Mouse (Mus musculus) midbrain, embryonic 16.5 days (tissue): ENCODE results near the gene Dnajc5. TPM values are rescaled to one million over a fixed set of nuclear protein-coding genes. Genes with fewer than 3 reads are reported as not detected.
A peak's percentile ranks its signal among the peaks of the same experiment; 100 is the strongest.

Source experiments
- ATAC-seq: fragments of 200-750 bp; cut with Nextera tagmentation; 2 replicates; pipeline ENCODE4 v1.8.0; 2017; ENCODE audit warnings: moderate TSS enrichment
- H3K27ac ChIP-seq: fragments of 300-500 bp; sonication (generic); 2 replicates; pipeline ENCODE4 v1.5.1; 2014; ENCODE audit warnings: mild to moderate bottlenecking, low read length, mixed read lengths
- H3K27me3 ChIP-seq: fragments of 300-500 bp; sonication (generic); 2 replicates; pipeline ENCODE4 v1.6.1; 2014; ENCODE audit warnings: low read depth, low read length, mixed read lengths; ENCODE audit not compliant: control insufficient read depth, insufficient read depth
- H3K36me3 ChIP-seq: fragments of 300-500 bp; sonication (generic); 2 replicates; pipeline ENCODE4 v1.6.1; 2014; ENCODE audit warnings: mild to moderate bottlenecking, low read length, moderate library complexity, mixed read lengths; ENCODE audit not compliant: control insufficient read depth, insufficient read depth
- H3K4me1 ChIP-seq: fragments of 300-500 bp; sonication (generic); 2 replicates; pipeline ENCODE4 v1.6.1; 2014; ENCODE audit warnings: mild to moderate bottlenecking, low read length, mixed read lengths; ENCODE audit not compliant: control insufficient read depth, insufficient read depth
- H3K4me2 ChIP-seq: fragments of 300-500 bp; sonication (generic); 2 replicates; pipeline ENCODE4 v1.6.1; 2014; ENCODE audit warnings: mild to moderate bottlenecking, low read length, mixed read lengths
- H3K4me3 ChIP-seq: fragments of 300-500 bp; sonication (generic); 2 replicates; pipeline ENCODE4 v1.5.1; 2014; ENCODE audit warnings: low read depth, mild to moderate bottlenecking, low read length, moderate library complexity, mixed read lengths
- H3K9ac ChIP-seq: fragments of 300-500 bp; sonication (generic); 2 replicates; pipeline ENCODE4 v1.6.1; 2014; ENCODE audit warnings: low read depth, low read length, mixed read lengths
- H3K9me3 ChIP-seq: fragments of 300-500 bp; sonication (generic); replicated peaks from 2 replicates; pipeline ENCODE4 v1.6.1; 2014; ENCODE audit warnings: mild to moderate bottlenecking, low read length, mixed read lengths; ENCODE audit not compliant: control insufficient read depth, poor library complexity, severe bottlenecking
- WGBS: fragments of 180-500 bp; shearing (Covaris S2); extraction: QIAGEN DNeasy Blood & Tissue Kit; methylation state at CpG from one replicate; pipeline ENCODE4 v1.1.7; 2014; 5-methylcytosine and 5-hydroxymethylcytosine counted together
- polyA plus RNA-seq: library from polyadenylated mRNA; unstranded; fragments of >200 nt; fragmentation: Nextera tagmentation; extraction: Ambion mirVana; gene quantifications from 2 replicates; pipeline ENCODE4 v1.2.1, GENCODE M21; 2015

Gene Dnajc5
- polyA plus RNA-seq, 1 experiment from 2014 or later = 302 TPM

GRCm38 (mm10) chr2:181536410-181536809 is 16.1 kb downstream of the Dnajc5 start:
- no peak overlapping the region for H3K4me3 ChIP-seq
- no peaks in the 10 kb centered on the region for H3K9me3 ChIP-seq
- WGBS = 91% methylated on average over 2 of the region's 2 CpGs
- no peak overlapping the region for H3K4me2 ChIP-seq
- no peak overlapping the region for H3K9ac ChIP-seq
- no peak for ATAC-seq
- no peak overlapping the region for H3K27ac ChIP-seq
- H3K4me1 ChIP-seq = 0 out of 2 replicates have a peak, but pooled peaks cover 2% of the 10 kb centered on the region
- no peaks in the 10 kb centered on the region for H3K36me3 ChIP-seq
- H3K27me3 ChIP-seq = no peaks in the 10 kb centered on the region

GRCm38 (mm10) chr2:181537444-181538047 is 17.3 kb downstream of the Dnajc5 start:
- Histone ChIP-seq H3K36me3 (no peaks in the 10 kb centered on the region), H3K9ac (no peak overlapping the region), H3K4me1 (0 out of 2 replicates have a peak, but pooled peaks cover 2% of the 10 kb centered on the region), H3K27me3 (no peaks in the 10 kb centered on the region), H3K27ac (peak overlapping the region; percentile 41; the same call in 1 of the 2 replicates), H3K4me3 (no peak overlapping the region), H3K4me2 (no peak overlapping the region), H3K9me3 (no peaks in the 10 kb centered on the region)
- 83% methylated on average over 2 of the region's 2 CpGs for WGBS
- ATAC-seq = 0 out of 2 replicates have a peak, but pooled peaks have one; percentile 39

DNA sequence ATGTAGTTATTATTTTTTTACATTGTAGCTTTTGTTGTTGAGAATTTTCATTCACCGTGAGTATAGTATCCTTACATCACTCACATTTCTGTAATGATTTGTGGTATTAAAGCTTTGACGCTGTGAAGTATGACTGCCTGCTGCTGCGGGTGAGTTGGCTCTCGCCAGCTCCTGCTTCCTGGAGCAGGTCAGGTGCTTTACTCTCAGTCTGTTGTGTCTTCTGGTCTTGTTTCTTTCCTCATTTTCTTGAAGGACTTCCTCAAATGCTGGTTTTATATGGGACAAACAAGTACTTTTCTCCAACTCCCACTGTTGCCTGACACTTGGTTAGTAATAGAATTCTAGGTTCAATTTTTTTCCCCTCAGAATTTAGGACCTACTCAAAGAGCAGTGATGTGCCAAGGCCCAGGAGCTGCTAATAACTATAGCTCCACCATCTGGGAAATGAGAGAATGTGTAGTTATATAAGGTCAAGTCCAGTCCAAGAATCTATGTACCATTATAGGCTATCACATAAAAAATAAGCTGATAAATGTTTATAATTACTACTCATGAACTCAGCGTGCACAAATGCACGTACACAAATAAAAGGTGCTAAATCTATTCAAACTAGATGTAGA is 21.6 kb downstream of the Dnajc5 start:
- Histone ChIP-seq H3K4me3 (no peak overlapping the region), H3K9ac (no peak overlapping the region), H3K9me3 (no peaks in the 10 kb centered on the region), H3K36me3 (0 out of 2 replicates have a peak, but pooled peaks cover 5% of the 10 kb centered on the region), H3K4me1 (0 out of 2 replicates have a peak, but pooled peaks cover 2% of the 10 kb centered on the region), H3K4me2 (no peak overlapping the region), H3K27me3 (no peaks in the 10 kb centered on the region), H3K27ac (no peak overlapping the region)
- 90% methylated on average over 6 of the region's 6 CpGs for WGBS
- ATAC-seq = no peak

DNA sequence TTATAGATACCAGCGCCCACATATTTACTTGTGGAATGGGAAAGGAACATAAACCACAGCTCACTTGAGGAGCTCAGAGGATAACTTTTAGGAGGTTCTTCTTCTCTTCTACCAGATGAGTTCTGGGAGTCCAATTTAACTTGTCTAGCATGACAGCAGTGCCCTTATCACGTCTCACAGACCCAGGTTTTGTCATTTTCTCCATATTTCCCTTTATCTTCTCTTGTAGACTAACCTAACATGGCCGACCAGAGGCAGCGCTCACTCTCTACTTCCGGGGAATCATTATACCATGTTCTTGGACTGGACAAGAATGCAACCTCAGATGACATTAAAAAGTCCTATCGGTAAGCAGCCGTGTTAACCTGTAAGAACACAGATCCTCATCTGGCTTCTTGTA is 25.9 kb downstream of the Dnajc5 start:
- Histone ChIP-seq H3K9me3 (no peaks in the 10 kb centered on the region), H3K4me3 (no peak overlapping the region), H3K27me3 (no peaks in the 10 kb centered on the region), H3K36me3 (peaks cover 36% of the 10 kb centered on the region), H3K4me1 (no peaks in the 10 kb centered on the region), H3K27ac (no peak overlapping the region), H3K9ac (no peak overlapping the region), H3K4me2 (no peak overlapping the region)
- no peak for ATAC-seq
- WGBS = 98% methylated on average over 7 of the region's 7 CpGs

- ATAC-seq = no peak
- Histone ChIP-seq H3K9me3 (no peaks in the 10 kb centered on the region), H3K4me3 (no peak overlapping the region), H3K27me3 (no peaks in the 10 kb centered on the region), H3K27ac (no peak overlapping the region), H3K4me1 (no peaks in the 10 kb centered on the region), H3K36me3 (peaks cover 43% of the 10 kb centered on the region), H3K4me2 (no peak overlapping the region), H3K9ac (no peak overlapping the region)
- WGBS = 74% methylated on average over 1 of the region's 1 CpGs
Observed at GRCm38 (mm10) chr2:181548227-181548626, 27.9 kb downstream of the Dnajc5 start.

DNA sequence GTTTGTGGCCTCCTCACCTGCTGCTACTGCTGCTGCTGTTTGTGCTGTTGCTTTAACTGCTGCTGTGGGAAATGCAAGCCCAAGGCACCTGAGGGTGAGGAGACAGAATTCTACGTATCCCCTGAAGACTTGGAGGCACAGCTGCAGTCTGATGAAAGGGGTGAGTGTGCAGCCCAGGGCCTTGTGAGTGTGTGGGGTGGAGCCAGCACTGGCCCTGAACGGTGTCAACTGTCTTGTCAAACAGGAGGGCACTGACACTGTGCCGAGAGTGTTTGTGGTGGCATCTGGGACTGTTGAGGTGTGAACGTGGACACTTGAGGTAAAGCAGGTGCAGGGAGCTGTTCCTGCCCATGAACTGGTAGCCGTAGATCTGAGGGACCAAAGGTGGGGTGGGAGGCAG is 28.4 kb downstream of the Dnajc5 start:
- H3K4me2 ChIP-seq = no peak overlapping the region
- ATAC-seq = no peak
- H3K9me3 ChIP-seq = no peaks in the 10 kb centered on the region
- no peak overlapping the region for H3K9ac ChIP-seq
- H3K27me3 ChIP-seq = no peaks in the 10 kb centered on the region
- WGBS = 90% methylated on average over 5 of the region's 5 CpGs
- H3K27ac ChIP-seq = no peak overlapping the region
- no peaks in the 10 kb centered on the region for H3K4me1 ChIP-seq
- no peak overlapping the region for H3K4me3 ChIP-seq
- peaks cover 43% of the 10 kb centered on the region for H3K36me3 ChIP-seq

DNA sequence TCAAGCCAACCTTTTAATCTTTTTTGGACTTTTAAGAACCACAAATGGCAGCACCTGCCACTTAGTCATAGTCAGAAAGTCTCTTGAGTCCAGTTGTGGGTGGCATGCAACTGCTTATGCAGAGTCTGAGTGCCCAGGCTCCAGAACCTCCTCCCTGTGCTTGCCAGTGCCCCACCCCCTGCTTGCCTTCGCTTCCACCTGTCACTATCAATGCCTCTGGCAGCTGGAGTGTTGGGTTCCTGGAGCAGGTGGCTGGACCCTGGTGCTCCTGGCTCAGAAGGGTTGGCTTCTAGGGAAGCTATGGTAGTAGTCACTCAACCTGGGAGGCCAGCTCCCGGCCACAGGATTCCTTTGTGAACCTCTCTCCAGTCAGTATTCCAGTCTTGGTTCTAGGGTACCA is 29.9 kb downstream of the Dnajc5 start:
- ATAC-seq = no peak
- no peak overlapping the region for H3K4me3 ChIP-seq
- no peaks in the 10 kb centered on the region for H3K27me3 ChIP-seq
- H3K9me3 ChIP-seq = no peaks in the 10 kb centered on the region
- no peak overlapping the region for H3K9ac ChIP-seq
- WGBS = 98% methylated on average over 2 of the region's 2 CpGs
- H3K36me3 ChIP-seq = peaks cover 45% of the 10 kb centered on the region
- H3K4me2 ChIP-seq = no peak overlapping the region
- no peak overlapping the region for H3K27ac ChIP-seq
- no peaks in the 10 kb centered on the region for H3K4me1 ChIP-seq

GRCm38 (mm10) chr2:181553772-181554171 is 33.5 kb downstream of the Dnajc5 start:
- peaks cover 31% of the 10 kb centered on the region for H3K36me3 ChIP-seq

DNA sequence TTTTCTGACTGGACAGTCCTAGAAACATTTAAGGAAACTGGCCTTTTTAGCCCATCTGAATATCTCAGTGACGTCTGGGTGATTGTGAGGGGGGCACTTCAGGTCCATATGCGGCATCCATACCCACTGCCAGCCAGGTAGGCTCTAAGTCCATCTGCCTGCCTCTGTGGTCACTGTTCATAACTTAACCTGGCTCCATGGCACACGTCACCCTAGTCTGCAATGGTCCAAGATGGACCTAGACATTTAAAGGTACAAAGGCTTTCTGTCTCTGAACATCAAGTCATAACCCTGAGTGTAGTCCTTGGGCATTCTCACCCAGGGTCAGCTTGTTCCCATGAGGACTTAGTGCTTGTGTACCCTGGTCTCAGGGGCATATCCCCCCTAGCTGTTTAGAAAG is 47.1 kb downstream of the Dnajc5 start:
- H3K9ac ChIP-seq = no peak overlapping the region
- 90% methylated on average over 3 of the region's 3 CpGs for WGBS
- no peaks in the 10 kb centered on the region for H3K27me3 ChIP-seq
- H3K9me3 ChIP-seq = 0 out of 2 replicates have a peak, but pooled peaks cover 4% of the 10 kb centered on the region
- no peak overlapping the region for H3K27ac ChIP-seq
- H3K4me2 ChIP-seq = no peak overlapping the region
- ATAC-seq = no peak
- H3K36me3 ChIP-seq = peaks cover 2% of the 10 kb centered on the region; the same call in 1 of the 2 replicates
- H3K4me3 ChIP-seq = no peak overlapping the region
- H3K4me1 ChIP-seq = no peaks in the 10 kb centered on the region

More at GRCm38 (mm10) chr2:181553772-181554171, 33.5 kb downstream of the Dnajc5 start:
- Histone ChIP-seq H3K4me2 (no peak overlapping the region), H3K9ac (no peak overlapping the region), H3K27ac (no peak overlapping the region), H3K27me3 (no peaks in the 10 kb centered on the region), H3K9me3 (no peaks in the 10 kb centered on the region), H3K4me3 (no peak overlapping the region), H3K4me1 (no peaks in the 10 kb centered on the region)
- no peak for ATAC-seq
